Mouse (Mus musculus) heart, adult 2 months (tissue): Measurements from ENCODE around the gene Ppp1r12b.

Experiments
- CTCF ChIP-seq: fragments of 200-600 bp; IDR thresholded peaks from 2 replicates; pipeline ENCODE4 v1.8.1; 2022; ENCODE audit warnings: antibody characterized with exemption, mild to moderate bottlenecking, moderate library complexity
- EP300 ChIP-seq: fragments of 200-500 bp; IDR thresholded peaks from 2 replicates; pipeline ENCODE4 v1.6.1; 2011; ENCODE audit warnings: low read depth, low read length, control low read depth; ENCODE audit not compliant: insufficient read depth
- POLR2A ChIP-seq: fragments of 200-500 bp; IDR thresholded peaks from 2 replicates; pipeline ENCODE4 v1.6.1; 2011; ENCODE audit warnings: mild to moderate bottlenecking, low read depth, low read length, control low read depth; ENCODE audit not compliant: insufficient read depth

DNA sequence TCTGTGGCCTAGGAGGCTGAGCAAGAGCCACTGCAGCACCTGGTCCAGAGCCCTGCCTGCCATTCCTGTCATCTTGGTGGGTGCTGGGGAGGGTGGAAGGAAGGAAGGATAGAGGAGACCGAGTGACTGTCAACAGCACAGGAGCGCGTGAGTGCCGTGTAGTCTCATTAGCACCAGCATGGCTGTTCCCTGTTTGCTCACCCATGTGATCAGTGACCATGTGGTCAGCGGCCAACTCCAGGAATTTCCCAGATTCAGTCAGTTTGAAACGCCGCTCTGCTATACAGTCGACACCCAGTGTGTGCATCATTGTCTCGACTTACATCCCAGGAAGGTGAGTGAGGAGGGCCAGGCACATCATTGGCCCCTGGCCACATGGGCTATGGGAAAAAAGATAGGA, 218.3 kb downstream of the Ppp1r12b start:
- TF ChIP-seq CTCF = no peak
- no peak for TF ChIP-seq EP300
- TF ChIP-seq POLR2A = no peak
